Mouse (Mus musculus): ENCODE measurements at regions not wholly inside any gene's neighbourhood (a gene's known extent, or its start where the extent isn't known, plus 50 kb on each side); places are given as distances from the start of the nearest gene placed in this dataset.

GRCm38 (mm10) chr16:78877941-78878340 is 52.8 kb upstream of the Chodl start:
- DNase-seq (ENCODE audit: low spot score): no peak

DNA sequence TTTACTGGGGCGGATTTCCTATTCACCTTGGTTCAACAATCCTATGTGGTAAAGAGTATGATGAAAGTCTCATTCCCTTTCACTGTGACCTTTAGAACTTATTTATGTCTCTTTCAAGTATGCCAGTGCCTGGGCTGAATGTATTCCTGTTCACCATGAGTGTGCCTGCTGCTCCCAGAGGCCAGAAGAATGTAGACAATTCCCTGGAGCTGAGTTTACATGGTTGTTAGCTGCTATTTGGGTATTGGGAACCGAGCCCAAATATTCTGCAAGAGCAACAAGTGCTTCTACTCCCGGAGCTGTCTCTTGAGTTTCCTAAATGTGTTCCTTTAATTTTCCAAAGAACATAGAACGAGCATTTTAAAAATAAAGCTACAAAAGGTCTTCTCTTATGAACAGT is 71.7 kb upstream of the Chodl start:
- no peak for DNase-seq (ENCODE audit: low spot score)

- DNase-seq (ENCODE audit: low spot score): no peak
These were observed 99.8 kb upstream of the Chodl start for GRCm38 (mm10) chr16:78830957-78831356.

DNA sequence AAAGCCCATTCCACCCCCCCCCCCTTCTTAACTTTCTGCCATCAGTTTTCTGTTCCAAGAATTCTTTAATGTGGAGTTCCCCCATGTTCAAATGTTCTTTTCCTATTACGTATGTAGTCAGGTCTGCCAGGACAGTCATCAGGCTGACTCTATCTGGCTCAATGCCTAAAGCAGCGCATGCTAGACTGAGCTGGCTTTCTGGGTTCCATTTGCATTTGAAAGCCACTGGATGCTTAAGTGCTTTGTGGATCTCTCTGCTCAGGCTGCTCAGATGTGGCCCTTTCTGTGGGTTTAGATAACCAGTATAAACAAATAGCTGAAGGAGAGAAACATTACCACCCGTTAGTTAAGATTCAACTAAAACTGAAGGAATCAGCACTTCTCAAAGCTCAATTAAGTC is 103.0 kb upstream of the Chodl start:
- DNase-seq (ENCODE audit: low spot score): no peak

- no peak for DNase-seq (ENCODE audit: low spot score)
These were observed 140.7 kb upstream of the Chodl start for GRCm38 (mm10) chr16:78790064-78790463.

GRCm38 (mm10) chr16:78759226-78759625 is 171.5 kb upstream of the Chodl start:
- DNase-seq (ENCODE audit: low spot score): no peak

GRCm38 (mm10) chr16:78737902-78738301 is 161.4 kb upstream of the D16Ertd472e start:
- no peak for DNase-seq (ENCODE audit: low spot score)

GRCm38 (mm10) chr16:78730583-78731501 is 154.3 kb upstream of the D16Ertd472e start:
- no peak for DNase-seq (ENCODE audit: low spot score)

DNA sequence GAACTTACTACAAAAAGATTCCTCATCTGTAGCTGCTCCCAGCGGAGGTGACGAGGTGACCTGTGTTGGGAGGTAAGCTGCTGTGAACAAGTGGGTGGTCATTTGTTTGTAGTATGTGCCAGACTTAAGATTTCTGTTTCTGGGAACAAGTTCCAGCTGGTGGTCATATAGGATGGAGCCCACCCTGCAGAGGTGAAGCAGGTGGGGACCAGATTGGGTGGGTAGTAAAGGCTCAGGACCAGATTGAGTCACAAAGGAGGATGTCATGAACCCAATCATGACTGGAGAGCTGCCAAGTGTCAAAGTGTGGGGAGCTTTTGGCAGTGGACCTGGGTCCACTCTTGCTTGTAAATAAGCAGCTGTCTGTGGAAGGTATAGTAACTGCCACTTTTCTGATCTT is 149.0 kb upstream of the D16Ertd472e start:
- no peak for DNase-seq (ENCODE audit: low spot score)

DNA sequence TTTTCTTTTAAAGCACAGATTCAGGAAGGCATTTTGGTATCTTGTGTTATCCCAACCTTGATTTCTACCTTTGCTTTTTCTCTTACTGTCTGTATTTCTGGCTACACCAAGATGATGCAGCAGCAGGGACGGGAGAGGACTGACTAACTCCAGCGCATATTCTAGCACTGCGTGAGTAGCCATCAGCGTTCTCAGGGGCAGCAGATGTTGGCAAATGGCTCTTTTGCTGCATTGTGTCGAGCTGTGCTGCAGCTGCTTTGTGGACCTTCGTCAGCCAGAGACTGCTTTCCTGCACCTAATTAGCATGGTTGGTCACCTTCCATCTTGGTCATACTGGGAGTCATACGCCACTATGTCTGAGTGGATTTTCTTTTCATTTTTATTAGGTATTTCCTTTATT is 133.4 kb upstream of the D16Ertd472e start:
- no peak for DNase-seq (ENCODE audit: low spot score)

DNA sequence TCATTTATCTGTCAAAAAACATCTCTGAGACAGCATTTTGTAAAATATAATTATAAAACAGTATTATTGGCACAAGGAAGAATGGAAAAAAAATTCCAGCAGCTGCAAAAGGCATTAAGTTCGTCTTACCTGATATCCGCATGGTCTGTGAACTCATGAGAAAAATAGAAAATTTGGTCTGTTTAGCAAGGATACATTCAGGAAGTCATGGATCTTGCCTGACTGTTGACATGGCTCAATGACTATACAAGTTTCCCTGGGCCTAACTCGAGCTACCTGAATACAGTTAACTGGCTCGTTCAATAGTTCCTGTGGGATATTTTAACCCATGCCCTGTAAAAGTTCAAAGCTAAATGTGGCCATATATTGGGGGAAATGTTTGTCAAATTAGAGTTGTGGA is 131.1 kb upstream of the D16Ertd472e start:
- DNase-seq (ENCODE audit: low spot score): no peak

- DNase-seq (ENCODE audit: low spot score): no peak
These were observed 130.7 kb upstream of the D16Ertd472e start for GRCm38 (mm10) chr16:78707165-78707564.

DNA sequence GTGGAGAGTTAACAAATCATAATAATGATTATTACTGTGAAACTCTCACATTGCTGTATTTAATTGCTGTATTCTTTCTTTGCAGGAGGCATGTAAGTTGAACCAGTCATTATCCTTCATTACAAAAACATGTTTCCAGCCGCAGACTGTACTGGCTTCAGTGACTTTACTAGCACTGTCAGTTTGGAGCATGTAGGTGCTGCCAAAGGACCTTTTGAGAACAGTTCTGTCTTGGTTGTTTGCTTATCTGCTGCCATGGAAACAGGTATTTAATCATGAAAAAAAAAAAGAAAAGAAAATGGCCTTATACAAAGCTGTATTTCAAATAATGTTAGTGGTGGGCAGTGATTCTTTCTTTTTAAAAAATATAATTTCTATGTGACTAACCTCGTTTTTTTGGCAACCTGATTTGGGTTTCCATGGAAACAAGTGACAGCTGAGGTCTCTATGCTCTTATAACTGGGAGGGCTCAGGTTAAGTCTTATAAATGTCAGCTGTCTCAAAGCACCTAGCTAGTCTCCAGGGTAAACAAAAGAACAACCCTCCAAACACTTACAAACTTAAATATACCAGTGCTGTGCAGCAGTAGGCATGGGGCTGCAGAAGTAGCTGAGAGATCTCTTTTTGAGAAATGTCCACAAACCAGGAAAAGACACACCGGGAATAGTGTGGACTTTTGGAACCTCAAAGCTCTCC is 121.2 kb upstream of the D16Ertd472e start:
- no peak for DNase-seq (ENCODE audit: low spot score)

DNA sequence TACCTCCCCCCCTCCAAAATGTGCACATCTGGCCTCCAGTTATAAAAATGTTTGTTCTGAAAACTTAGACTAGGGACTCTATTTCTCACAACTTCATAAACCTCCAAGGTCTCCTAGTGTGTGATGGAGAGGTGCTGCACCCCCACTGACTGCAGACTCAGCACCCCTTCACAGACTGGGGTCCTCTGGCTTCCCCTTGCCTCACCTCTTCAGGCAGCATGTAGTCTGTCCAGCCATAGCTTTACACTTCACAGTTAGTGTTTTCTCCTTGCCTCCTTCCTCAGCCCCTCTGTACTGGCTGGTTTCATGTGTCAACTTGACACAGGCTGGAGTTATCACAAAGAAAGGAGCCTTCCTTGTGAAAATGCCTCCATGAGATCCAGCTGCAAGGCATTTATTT is 111.7 kb upstream of the D16Ertd472e start:
- no peak for DNase-seq (ENCODE audit: low spot score)

DNA sequence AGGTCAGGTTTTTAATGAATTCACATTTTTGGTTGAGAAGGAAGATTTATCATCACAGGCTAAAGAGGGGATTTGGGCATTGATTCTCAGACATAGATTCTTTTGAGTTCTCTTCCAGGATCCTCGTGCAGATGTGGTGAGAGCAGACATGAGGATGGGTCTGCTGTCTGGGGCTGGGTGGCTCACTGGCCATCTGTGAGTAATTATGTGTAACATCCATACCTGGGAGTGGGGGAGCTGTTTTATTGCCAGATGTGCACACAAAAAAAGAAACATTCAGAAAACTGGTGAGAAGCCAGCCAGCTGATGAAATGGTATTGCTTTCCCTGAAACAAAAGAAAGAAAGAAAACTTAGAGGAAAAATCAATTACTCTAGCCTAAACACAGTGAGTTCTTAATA is 108.7 kb upstream of the D16Ertd472e start:
- DNase-seq (ENCODE audit: low spot score): no peak

DNA sequence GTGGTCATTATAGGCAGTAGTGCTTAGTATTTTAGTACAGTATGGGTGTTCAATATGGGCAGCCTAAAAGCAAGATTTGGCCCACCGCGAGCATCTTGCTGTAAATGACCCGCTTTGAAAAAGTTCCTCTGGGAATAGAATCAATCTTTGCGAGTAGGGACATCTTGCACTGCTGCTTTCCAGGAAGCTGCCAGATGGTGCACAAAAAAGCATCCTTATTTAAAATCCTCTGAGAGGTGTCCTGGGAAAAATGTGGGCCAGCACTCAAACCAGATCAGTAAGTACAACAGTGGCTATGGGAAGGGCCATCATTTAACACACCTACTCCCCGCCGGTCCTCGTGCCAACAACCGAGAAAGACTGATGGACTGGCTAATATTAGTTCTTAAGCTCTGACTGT is 107.5 kb upstream of the D16Ertd472e start:
- DNase-seq (ENCODE audit: low spot score): no peak

GRCm38 (mm10) chr16:78661126-78661525 is 84.6 kb upstream of the D16Ertd472e start:
- no peak for DNase-seq (ENCODE audit: low spot score)

DNA sequence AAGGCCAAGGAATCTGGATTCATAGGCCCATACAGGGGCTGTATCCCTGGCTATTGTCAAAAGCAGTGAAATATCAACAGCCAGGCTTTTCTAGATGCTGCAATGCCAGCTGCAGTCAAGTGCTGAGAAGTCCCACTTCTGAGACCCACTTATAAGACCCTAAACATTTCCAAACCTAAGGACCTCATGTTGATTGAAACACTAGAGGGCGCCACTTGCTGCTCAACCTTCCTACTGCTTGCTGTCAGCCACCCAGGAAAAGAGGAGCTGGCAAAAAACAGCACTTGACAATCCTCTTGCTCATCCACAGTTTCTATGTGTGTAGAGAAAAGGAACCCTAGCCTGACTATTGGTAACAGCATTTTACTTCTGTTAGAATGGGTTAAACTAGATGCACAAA is 68.2 kb upstream of the D16Ertd472e start:
- no peak for DNase-seq (ENCODE audit: low spot score)

GRCm38 (mm10) chr16:78641717-78642116 is 65.2 kb upstream of the D16Ertd472e start:
- no peak for DNase-seq (ENCODE audit: low spot score)

DNA sequence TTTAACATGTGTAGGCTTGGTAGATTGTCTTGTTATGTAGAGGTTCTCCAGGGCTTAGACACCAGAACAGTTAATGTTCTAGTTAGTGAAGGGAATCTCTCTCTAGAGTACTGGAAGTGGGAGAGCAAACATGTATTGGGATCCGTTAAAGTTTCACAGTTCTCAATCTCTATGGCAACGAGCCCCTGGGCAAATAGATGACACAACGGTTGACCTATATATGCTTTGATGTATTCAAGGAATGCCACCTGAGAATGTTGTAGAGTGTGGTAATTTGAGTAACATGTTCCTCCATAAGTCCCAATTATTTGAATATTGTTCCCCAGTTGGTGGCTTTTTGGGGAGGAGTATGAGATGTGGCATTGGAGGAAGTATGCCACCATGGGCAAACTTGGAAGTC is 64.7 kb upstream of the D16Ertd472e start:
- no peak for DNase-seq (ENCODE audit: low spot score)

DNA sequence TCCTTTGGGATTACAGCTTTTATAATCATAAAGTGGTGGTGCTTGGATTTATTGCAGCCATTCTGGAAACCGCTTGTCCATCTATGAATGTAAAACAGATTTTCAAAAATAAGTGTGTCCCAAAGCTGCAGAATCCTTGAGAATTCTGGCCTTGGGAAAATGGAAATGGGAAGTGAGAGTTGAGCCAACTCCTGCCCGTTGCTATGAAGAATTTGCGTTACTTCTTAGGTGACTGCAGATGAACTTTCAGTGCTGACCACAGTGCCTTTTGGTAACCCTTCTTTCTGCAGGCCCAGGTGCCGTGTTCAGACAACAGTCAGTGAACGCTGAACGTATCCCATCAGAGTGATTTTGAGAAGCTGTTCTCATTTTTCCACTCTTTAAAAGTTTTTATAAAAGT is 60.9 kb upstream of the D16Ertd472e start:
- no peak for DNase-seq (ENCODE audit: low spot score)

DNA sequence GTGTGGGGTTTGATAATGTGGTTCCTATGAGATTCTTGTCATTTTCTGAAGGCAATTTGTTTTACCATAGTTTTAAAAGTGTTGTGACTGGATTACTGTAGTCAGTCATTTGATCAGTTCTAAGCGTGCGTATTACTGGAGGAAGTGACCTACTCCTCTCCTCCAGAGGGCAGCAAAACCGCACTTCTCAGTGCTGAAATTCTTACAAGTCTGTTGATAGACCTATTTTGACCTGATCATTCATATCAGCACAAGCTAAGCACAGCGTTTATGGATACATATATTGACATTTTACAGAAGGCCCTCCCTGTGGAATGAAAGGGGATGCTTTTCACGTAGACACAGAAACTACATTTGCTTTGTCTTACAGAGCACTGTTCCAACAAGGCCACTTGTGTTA is 60.5 kb upstream of the D16Ertd472e start:
- DNase-seq (ENCODE audit: low spot score): no peak

- DNase-seq (ENCODE audit: low spot score): no peak
These were observed 59.3 kb upstream of the D16Ertd472e start for GRCm38 (mm10) chr16:78635774-78636173.
